Mouse (Mus musculus) kidney, embryonic 14.5 days (tissue): ENCODE measurements around the gene Syne1. TPM values are rescaled to one million over a fixed set of nuclear protein-coding genes. Genes with fewer than 3 reads are reported as not detected.

Experiments
- ATAC-seq: fragments of 200-750 bp; cut with Nextera tagmentation; 2 replicates; pipeline ENCODE4 v1.8.0; 2017; ENCODE audit warnings: moderate number of reproducible peaks, mild to moderate bottlenecking, moderate TSS enrichment, moderate library complexity; ENCODE audit not compliant: low FRiP score, low TSS enrichment
- H3K27ac ChIP-seq: fragments of 300-500 bp; sonication (generic); 2 replicates; pipeline ENCODE4 v1.5.1; 2014; ENCODE audit warnings: low read depth, mild to moderate bottlenecking, low read length, moderate library complexity, mixed read lengths
- H3K27me3 ChIP-seq: fragments of 300-500 bp; sonication (generic); 2 replicates; pipeline ENCODE4 v1.6.1; 2014; ENCODE audit warnings: mild to moderate bottlenecking, low read length; ENCODE audit not compliant: control insufficient read depth, insufficient read depth
- H3K36me3 ChIP-seq: fragments of 300-500 bp; sonication (generic); 2 replicates; pipeline ENCODE4 v1.6.1; 2014; ENCODE audit warnings: low read length, mixed read lengths; ENCODE audit not compliant: control insufficient read depth, insufficient read depth
- H3K4me1 ChIP-seq: fragments of 300-500 bp; sonication (generic); 2 replicates; pipeline ENCODE4 v1.6.1; 2014; ENCODE audit warnings: low read length, mixed read lengths; ENCODE audit not compliant: control insufficient read depth, insufficient read depth
- H3K4me2 ChIP-seq: fragments of 300-500 bp; sonication (generic); replicated peaks from 2 replicates; pipeline ENCODE4 v1.6.1; 2014; ENCODE audit warnings: low read depth, mild to moderate bottlenecking, low read length
- H3K4me3 ChIP-seq: fragments of 300-500 bp; sonication (generic); 2 replicates; pipeline ENCODE4 v1.5.1; 2014; ENCODE audit warnings: mild to moderate bottlenecking, low read length
- H3K9ac ChIP-seq: fragments of 300-500 bp; sonication (generic); 2 replicates; pipeline ENCODE4 v1.6.1; 2014; ENCODE audit warnings: low read depth, mild to moderate bottlenecking, low read length, moderate library complexity
- H3K9me3 ChIP-seq: fragments of 300-500 bp; sonication (generic); 2 replicates; pipeline ENCODE4 v1.6.1; 2016; ENCODE audit warnings: low read length; ENCODE audit not compliant: control insufficient read depth
- WGBS: fragments of 180-500 bp; shearing (Covaris S2); extraction: QIAGEN DNeasy Blood & Tissue Kit; methylation state at CpG from one replicate; pipeline ENCODE4 v1.1.7; 2014; 5-methylcytosine and 5-hydroxymethylcytosine counted together
- polyA plus RNA-seq: library from polyadenylated mRNA; unstranded; fragments of >200 nt; fragmentation: Nextera tagmentation; extraction: Ambion mirVana; gene quantifications from 2 replicates; pipeline ENCODE4 v1.2.1, GENCODE M21; 2014

Syne1 gene
- polyA plus RNA-seq, 1 experiment from 2014 or later, result 5.8 TPM

GRCm38 (mm10) chr10:5132050-5132449 lies 419.2 kb downstream of the Syne1 start:
- Histone ChIP-seq H3K9ac (no peak overlapping the region), H3K9me3 (no peaks in the 10 kb centered on the region), H3K27ac (no peak overlapping the region), H3K4me3 (no peak overlapping the region), H3K36me3 (no peaks in the 10 kb centered on the region; the same call in 1 of the 2 replicates), H3K27me3 (no peaks in the 10 kb centered on the region), H3K4me2 (no peak overlapping the region), H3K4me1 (no peaks in the 10 kb centered on the region)
- no peak for ATAC-seq
- WGBS, result 85% methylated on average over 3 of the region's 3 CpGs

DNA sequence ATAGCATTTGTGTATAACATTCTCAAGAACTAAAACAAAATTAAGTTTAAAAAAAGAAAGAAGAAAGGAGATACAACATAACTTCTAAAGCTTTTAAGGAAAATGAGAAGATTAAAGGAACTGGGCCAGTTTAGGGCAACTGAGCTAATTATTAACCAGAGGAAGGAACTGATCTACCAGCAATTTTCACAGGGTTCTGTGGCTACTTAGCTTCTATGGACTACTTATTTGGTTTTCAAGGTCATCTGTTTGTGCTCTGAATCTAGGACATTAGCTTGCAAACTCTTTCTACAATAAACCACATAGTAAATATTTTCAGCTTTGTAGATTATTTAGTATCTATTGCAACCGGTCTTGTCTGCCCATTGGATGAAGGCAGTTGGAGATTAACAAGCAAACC lies 420.8 kb downstream of the Syne1 start:
- 91% methylated on average over 1 of the region's 1 CpGs for WGBS
- H3K36me3 ChIP-seq, result peaks cover 3% of the 10 kb centered on the region; the same call in 1 of the 2 replicates
- no peaks in the 10 kb centered on the region for H3K9me3 ChIP-seq
- no peak overlapping the region for H3K4me2 ChIP-seq
- no peak overlapping the region for H3K27ac ChIP-seq
- no peak overlapping the region for H3K9ac ChIP-seq
- no peaks in the 10 kb centered on the region for H3K4me1 ChIP-seq
- no peak for ATAC-seq
- no peaks in the 10 kb centered on the region for H3K27me3 ChIP-seq
- H3K4me3 ChIP-seq, result no peak overlapping the region

GRCm38 (mm10) chr10:5124757-5125156 lies 426.5 kb downstream of the Syne1 start:
- ATAC-seq, result no peak
- no peaks in the 10 kb centered on the region for H3K9me3 ChIP-seq
- no peak overlapping the region for H3K4me2 ChIP-seq
- peaks cover 3% of the 10 kb centered on the region; the same call in 1 of the 2 replicates for H3K36me3 ChIP-seq
- H3K27ac ChIP-seq, result no peak overlapping the region
- H3K27me3 ChIP-seq, result no peaks in the 10 kb centered on the region
- WGBS, result 96% methylated on average over 7 of the region's 7 CpGs
- H3K4me3 ChIP-seq, result no peak overlapping the region
- no peak overlapping the region for H3K9ac ChIP-seq
- H3K4me1 ChIP-seq, result no peaks in the 10 kb centered on the region

DNA sequence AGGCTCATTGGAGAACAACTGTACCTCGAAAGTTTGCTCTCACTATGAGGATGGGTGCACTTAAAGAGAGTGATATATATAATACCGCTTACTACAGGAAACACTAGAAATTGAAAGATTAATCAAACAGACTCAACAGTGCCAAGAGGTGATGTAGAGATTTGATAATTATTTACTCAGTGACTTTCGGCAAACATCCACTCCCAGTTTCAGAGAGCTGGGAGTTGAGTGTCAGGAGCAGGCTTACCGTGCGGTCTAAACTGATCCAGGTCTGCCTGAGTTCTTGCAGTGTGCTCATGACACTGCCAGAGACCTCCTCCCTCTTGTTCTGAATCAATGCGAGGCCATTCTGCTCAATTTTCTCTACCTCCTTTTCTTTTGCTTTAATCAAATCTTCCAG lies 434.6 kb downstream of the Syne1 start:
- no peak overlapping the region for H3K4me2 ChIP-seq
- H3K27me3 ChIP-seq, result no peaks in the 10 kb centered on the region
- H3K4me1 ChIP-seq, result peaks cover 4% of the 10 kb centered on the region; the same call in 1 of the 2 replicates
- no peak overlapping the region for H3K9ac ChIP-seq
- no peak for ATAC-seq
- WGBS, result 46% methylated on average over 6 of the region's 6 CpGs
- H3K4me3 ChIP-seq, result no peak overlapping the region
- H3K27ac ChIP-seq, result no peak overlapping the region
- no peaks in the 10 kb centered on the region for H3K36me3 ChIP-seq
- H3K9me3 ChIP-seq, result 0 out of 2 replicates have a peak, but pooled peaks cover 2% of the 10 kb centered on the region

GRCm38 (mm10) chr10:5116155-5116554 lies 435.1 kb downstream of the Syne1 start:
- Histone ChIP-seq H3K4me3 (no peak overlapping the region), H3K27me3 (no peaks in the 10 kb centered on the region), H3K36me3 (no peaks in the 10 kb centered on the region), H3K9ac (no peak overlapping the region), H3K27ac (no peak overlapping the region), H3K9me3 (0 out of 2 replicates have a peak, but pooled peaks cover 2% of the 10 kb centered on the region), H3K4me2 (no peak overlapping the region), H3K4me1 (peaks cover 4% of the 10 kb centered on the region; the same call in 1 of the 2 replicates)
- ATAC-seq, result peak; percentile 49; the same call in 1 of the 2 replicates
- WGBS, result 54% methylated on average over 5 of the region's 5 CpGs

DNA sequence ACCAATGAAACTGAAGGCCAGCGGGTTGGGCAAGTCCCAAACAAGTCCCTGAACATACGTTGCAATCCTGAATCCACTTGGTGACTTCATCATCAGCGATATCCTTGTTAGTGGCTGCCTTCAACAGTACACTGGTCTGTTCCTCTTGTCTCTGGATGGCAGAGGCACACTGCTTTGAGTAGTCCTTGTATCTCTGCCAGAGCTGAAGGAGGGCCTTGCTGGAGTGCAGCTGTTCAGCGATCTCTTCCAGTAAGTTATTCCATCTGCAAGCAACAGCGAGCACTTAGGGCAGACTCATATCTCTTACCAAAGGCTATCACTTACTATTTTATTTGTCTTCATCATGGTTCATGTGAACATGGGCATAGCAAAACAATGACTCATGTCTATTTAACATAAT lies 440.5 kb downstream of the Syne1 start:
- WGBS, result 84% methylated on average over 5 of the region's 5 CpGs
- Histone ChIP-seq H3K27ac (no peak overlapping the region), H3K9ac (no peak overlapping the region), H3K27me3 (no peaks in the 10 kb centered on the region), H3K36me3 (no peaks in the 10 kb centered on the region), H3K4me3 (no peak overlapping the region), H3K9me3 (0 out of 2 replicates have a peak, but pooled peaks cover 2% of the 10 kb centered on the region), H3K4me2 (no peak overlapping the region), H3K4me1 (no peaks in the 10 kb centered on the region)
- ATAC-seq, result no peak

GRCm38 (mm10) chr10:5097754-5098137 lies 453.5 kb downstream of the Syne1 start:
- WGBS, result 63% methylated on average over 2 of the region's 2 CpGs
- Histone ChIP-seq H3K27me3 (no peaks in the 10 kb centered on the region), H3K9ac (no peak overlapping the region), H3K9me3 (no peaks in the 10 kb centered on the region), H3K4me3 (no peak overlapping the region), H3K4me2 (no peak overlapping the region), H3K4me1 (no peaks in the 10 kb centered on the region), H3K36me3 (no peaks in the 10 kb centered on the region), H3K27ac (no peak overlapping the region)
- no peak for ATAC-seq

- no peaks in the 10 kb centered on the region for H3K9me3 ChIP-seq
- no peak overlapping the region for H3K4me2 ChIP-seq
- H3K27ac ChIP-seq, result peak overlapping the region; percentile 37; the same call in 1 of the 2 replicates
- no peak overlapping the region for H3K4me3 ChIP-seq
- no peaks in the 10 kb centered on the region for H3K4me1 ChIP-seq
- WGBS, result 29% methylated on average over 10 of the region's 10 CpGs
- ATAC-seq, result peak; percentile 62; the same call in 1 of the 2 replicates
- H3K9ac ChIP-seq, result no peak overlapping the region
- H3K27me3 ChIP-seq, result no peaks in the 10 kb centered on the region
- H3K36me3 ChIP-seq, result no peaks in the 10 kb centered on the region
Observed at GRCm38 (mm10) chr10:5096996-5097753, 454.1 kb downstream of the Syne1 start.

DNA sequence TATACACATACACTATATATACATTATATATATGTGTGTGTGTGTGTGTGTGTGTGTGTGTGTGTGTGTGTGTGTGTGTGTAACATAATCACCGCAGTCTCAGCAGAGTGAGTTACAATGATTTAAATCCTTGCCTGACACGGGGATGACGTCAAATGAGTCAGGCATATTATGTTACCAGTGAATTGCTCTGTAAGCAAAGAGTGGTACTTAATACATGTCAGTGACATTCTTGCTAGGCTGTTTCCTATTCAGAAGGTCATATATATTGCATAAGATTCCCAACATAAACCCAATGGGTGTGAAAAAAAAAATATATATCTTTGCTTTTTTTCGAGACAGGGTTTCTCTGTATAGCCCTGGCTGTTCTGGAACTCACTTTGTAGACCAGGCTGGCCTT lies 462.1 kb downstream of the Syne1 start:
- Histone ChIP-seq H3K36me3 (no peaks in the 10 kb centered on the region), H3K4me3 (no peak overlapping the region), H3K27ac (no peak overlapping the region), H3K9me3 (no peaks in the 10 kb centered on the region), H3K27me3 (no peaks in the 10 kb centered on the region), H3K4me1 (no peaks in the 10 kb centered on the region; the same call in 1 of the 2 replicates), H3K9ac (no peak overlapping the region), H3K4me2 (no peak overlapping the region)
- 0 out of 2 replicates have a peak, but pooled peaks have one; percentile 68 for ATAC-seq
- 37% methylated on average over 4 of the region's 4 CpGs for WGBS
